Mouse (Mus musculus) embryonic fibroblast, embryonic 13.5 days (primary cell): ENCODE data around the gene Frmd4a. TPM values are rescaled to one million over a fixed set of nuclear protein-coding genes. Genes with fewer than 3 reads are reported as not detected.

Experiments
- H3K27ac ChIP-seq: 2 replicates; pipeline ENCODE4 v1.5.1; 2012; ENCODE audit warnings: low read length, control low read depth, inconsistent platforms; ENCODE audit not compliant: insufficient read depth
- H3K4me1 ChIP-seq: 2 replicates; pipeline ENCODE4 v1.6.1; 2011; ENCODE audit warnings: low read length; ENCODE audit not compliant: control insufficient read depth, insufficient read depth
- H3K4me3 ChIP-seq: 2 replicates; pipeline ENCODE4 v1.5.1; 2011; ENCODE audit warnings: mild to moderate bottlenecking, control low read depth, low read length; ENCODE audit not compliant: insufficient read depth
- CTCF ChIP-seq: IDR thresholded peaks from 2 replicates; pipeline ENCODE4 v1.5.1; 2011; ENCODE audit warnings: mild to moderate bottlenecking, control low read depth, low read length, moderate library complexity, borderline replicate concordance; ENCODE audit not compliant: insufficient read depth
- POLR2A ChIP-seq: IDR thresholded peaks from 2 replicates; pipeline ENCODE4 v1.6.1; 2011; ENCODE audit warnings: low read depth, mild to moderate bottlenecking, control low read depth, low read length, moderate library complexity
- polyA plus RNA-seq: library from polyadenylated mRNA; stranded (reverse); fragments of >200 nt; gene quantifications from 2 replicates; pipeline ENCODE4 v1.2.4, GENCODE M21; 2011; ENCODE audit warnings: low read depth; ENCODE audit not compliant: missing spikeins, insufficient read length

Frmd4a gene
- polyA plus RNA-seq, 1 experiment: 66.9 TPM

GRCm38 (mm10) chr2:4462480-4462879, 445.0 kb downstream of the Frmd4a start:
- no peak overlapping the region for H3K27ac ChIP-seq
- H3K4me1 ChIP-seq: peaks cover 12% of the 10 kb centered on the region
- TF ChIP-seq POLR2A (no peak), CTCF (no peak)
- H3K4me3 ChIP-seq: no peak overlapping the region

- H3K4me3 ChIP-seq: no peak overlapping the region
- no peak for TF ChIP-seq POLR2A
- no peak overlapping the region for H3K27ac ChIP-seq
- H3K4me1 ChIP-seq: peaks cover under 1% of the 10 kb centered on the region; the same call in 1 of the 2 replicates
Measured at GRCm38 (mm10) chr2:4466084-4466483, 448.6 kb downstream of the Frmd4a start.

- Histone ChIP-seq H3K4me3 (no peak overlapping the region), H3K4me1 (no peaks in the 10 kb centered on the region), H3K27ac (no peak overlapping the region)
- no peak for TF ChIP-seq CTCF
- no peak for TF ChIP-seq POLR2A
Measured at GRCm38 (mm10) chr2:4467314-4467713, 449.8 kb downstream of the Frmd4a start.

- TF ChIP-seq CTCF: no peak
- no peak for TF ChIP-seq POLR2A
- H3K4me3 ChIP-seq: no peak overlapping the region
Measured at GRCm38 (mm10) chr2:4472760-4473480, 455.4 kb downstream of the Frmd4a start.

GRCm38 (mm10) chr2:4473866-4474538, 456.5 kb downstream of the Frmd4a start:
- TF ChIP-seq POLR2A: no peak
- TF ChIP-seq CTCF: no peak
- Histone ChIP-seq H3K27ac (peak overlapping the region; percentile 60), H3K4me3 (no peak overlapping the region), H3K4me1 (peaks cover 27% of the 10 kb centered on the region)

More at GRCm38 (mm10) chr2:4472760-4473480, 455.4 kb downstream of the Frmd4a start:
- Histone ChIP-seq H3K4me1 (peaks cover 25% of the 10 kb centered on the region), H3K27ac (peak overlapping the region; percentile 20; the same call in 1 of the 2 replicates)

GRCm38 (mm10) chr2:4474539-4474937, 457.0 kb downstream of the Frmd4a start:
- no peak overlapping the region for H3K4me3 ChIP-seq
- H3K4me1 ChIP-seq: peaks cover 28% of the 10 kb centered on the region
- peak overlapping the region; percentile 60 for H3K27ac ChIP-seq
- TF ChIP-seq POLR2A (no peak), CTCF (no peak)

- Histone ChIP-seq H3K27ac (peak overlapping the region; percentile 97; the same call in 1 of the 2 replicates), H3K4me3 (no peak overlapping the region), H3K4me1 (peaks cover 31% of the 10 kb centered on the region)
- no peak for TF ChIP-seq CTCF
- TF ChIP-seq POLR2A: no peak
Measured at GRCm38 (mm10) chr2:4475991-4476390, 458.5 kb downstream of the Frmd4a start.

GRCm38 (mm10) chr2:4476608-4477007, 459.1 kb downstream of the Frmd4a start:
- Histone ChIP-seq H3K4me3 (no peak overlapping the region), H3K4me1 (peaks cover 31% of the 10 kb centered on the region), H3K27ac (peak overlapping the region; percentile 97)
- TF ChIP-seq CTCF (no peak), POLR2A (no peak)

- no peak for TF ChIP-seq POLR2A
- no peak for TF ChIP-seq CTCF
- peak overlapping the region; percentile 97 for H3K27ac ChIP-seq
- no peak overlapping the region for H3K4me3 ChIP-seq
- H3K4me1 ChIP-seq: peaks cover 31% of the 10 kb centered on the region
Measured at GRCm38 (mm10) chr2:4477311-4477710, 459.8 kb downstream of the Frmd4a start.

GRCm38 (mm10) chr2:4480180-4480579, 462.7 kb downstream of the Frmd4a start:
- TF ChIP-seq POLR2A (no peak), CTCF (no peak)
- Histone ChIP-seq H3K4me3 (no peak overlapping the region), H3K27ac (no peak overlapping the region), H3K4me1 (peaks cover 21% of the 10 kb centered on the region)
